In genomic region chr2:31246251-31246971, GRCm38 (mm10) we compare ENCODE assay signal across 7 mouse cellular contexts. TPM values are rescaled to one million over a fixed set of nuclear protein-coding genes. Genes with fewer than 3 reads are reported as not detected.
DNase-seq lines count a peak whose midpoint lies in the region; ATAC-seq lines count a peak whose summit lies in the region.

No protein-coding gene starts in this region.

- no peak for DNase-seq in lung, postnatal 36 days
- DNase-seq in forebrain, embryonic 10.5 days (ENCODE audit: extremely low spot score, low spot score) = peak; percentile 59
- DNase-seq in naive thymus-derived CD4-positive, alpha-beta T cell, adult 2 months (ENCODE audit: low read depth) = peak; percentile 41

- peak overlapping the region; percentile 98 for H3K4me2 ChIP-seq in lung, embryonic 15.5 days
- H3K4me2 ChIP-seq in intestine, embryonic 16.5 days (ENCODE audit: low read depth, low read length) = peak overlapping the region; percentile 98

- H3K9me3 ChIP-seq in lung, embryonic 15.5 days = no peaks in the 10 kb centered on the region
- H3K9me3 ChIP-seq in forebrain, embryonic 10.5 days = no peaks in the 10 kb centered on the region
- H3K9me3 ChIP-seq in intestine, embryonic 16.5 days (ENCODE audit: control insufficient read depth, low read length) = no peaks in the 10 kb centered on the region

- peak overlapping the region; percentile 67 for H3K9ac ChIP-seq in lung, embryonic 15.5 days
- peak overlapping the region; percentile 82 for H3K9ac ChIP-seq in intestine, embryonic 16.5 days (ENCODE audit: low read depth, low read length)

- 1% methylated on average over 40 of the region's 41 CpGs for WGBS in lung, embryonic 15.5 days
- 1% methylated on average over 38 of the region's 41 CpGs for WGBS in forebrain, embryonic 10.5 days
- 1% methylated on average over 34 of the region's 41 CpGs for WGBS in intestine, embryonic 16.5 days

- peak; percentile 9; the same call in 1 of the 2 replicates for ATAC-seq in lung, embryonic 15.5 days (ENCODE audit: borderline replicate concordance, extremely low read depth, low FRiP score, low TSS enrichment)
- peak; percentile 45 for ATAC-seq in intestine, embryonic 16.5 days
- ATAC-seq in monocyte, adult 5-6 weeks (replicated peaks; ENCODE audit: insufficient number of reproducible peaks, low FRiP score, low TSS enrichment, poor library complexity, severe bottlenecking) = no peak; the same call in 1 of the 2 replicates

- no peak overlapping the region for H3K27ac ChIP-seq in lung, embryonic 15.5 days
- H3K27ac ChIP-seq in brown adipose tissue, adult 24 weeks (replicated peaks; ENCODE audit: low read depth, low read length) = no peak overlapping the region
- peak overlapping the region; percentile 95 for H3K27ac ChIP-seq in forebrain, embryonic 10.5 days
- peak overlapping the region; percentile 18; the same call in 1 of the 2 replicates for H3K27ac ChIP-seq in intestine, embryonic 16.5 days (ENCODE audit: low read length)

- H3K4me3 ChIP-seq in lung, embryonic 15.5 days = peak overlapping the region; percentile 72
- H3K4me3 ChIP-seq in brown adipose tissue, adult 24 weeks (ENCODE audit: insufficient read depth, low read depth, low read length) = peak overlapping the region; percentile 57
- H3K4me3 ChIP-seq in forebrain, embryonic 10.5 days = peak overlapping the region; percentile 93
- H3K4me3 ChIP-seq in intestine, embryonic 16.5 days (ENCODE audit: low read length) = peak overlapping the region; percentile 80

- no peaks in the 10 kb centered on the region for H3K36me3 ChIP-seq in lung, embryonic 15.5 days
- H3K36me3 ChIP-seq in forebrain, embryonic 10.5 days (replicated peaks) = peaks cover 32% of the 10 kb centered on the region
- H3K36me3 ChIP-seq in intestine, embryonic 16.5 days (ENCODE audit: control insufficient read depth, insufficient read depth, low read length) = no peaks in the 10 kb centered on the region

- peaks cover 11% of the 10 kb centered on the region; the same call in 1 of the 2 replicates for H3K27me3 ChIP-seq in lung, embryonic 15.5 days
- peaks cover 57% of the 10 kb centered on the region for H3K27me3 ChIP-seq in forebrain, embryonic 10.5 days (ENCODE audit: poor library complexity, severe bottlenecking)
- no peaks in the 10 kb centered on the region; the same call in 1 of the 2 replicates for H3K27me3 ChIP-seq in intestine, embryonic 16.5 days (replicated peaks; ENCODE audit: control insufficient read depth, insufficient read depth, low read length)

- peaks cover 39% of the 10 kb centered on the region for H3K4me1 ChIP-seq in lung, embryonic 15.5 days
- H3K4me1 ChIP-seq in brown adipose tissue, adult 24 weeks (ENCODE audit: control insufficient read depth, insufficient read depth, insufficient read length, low read length) = no peaks in the 10 kb centered on the region
- peaks cover 74% of the 10 kb centered on the region for H3K4me1 ChIP-seq in forebrain, embryonic 10.5 days
- H3K4me1 ChIP-seq in intestine, embryonic 16.5 days (ENCODE audit: control insufficient read depth, insufficient read depth, low read length) = peaks cover 33% of the 10 kb centered on the region

RNA-seq across cellular contexts. Expression of gene Ncs1, which starts 0.8 kb away (rescaled TPM):
- polyA plus RNA-seq in lung, embryonic 15.5 days (2015; fragmentation: Nextera tagmentation; extraction: Ambion mirVana) = 17.1 and 17.4 TPM in 2 replicates
- polyA plus RNA-seq in brown adipose tissue, adult 24 weeks (2012; ENCODE audit: insufficient read depth, insufficient read length, missing spikeins) = 0.25 and 0.67 TPM in 2 replicates
- polyA plus RNA-seq in forebrain, embryonic 10.5 days (2016; fragmentation: Nextera tagmentation; extraction: Ambion mirVana) = 43.3 and 47.8 TPM in 2 replicates
- 18.3 and 18.7 TPM in 2 replicates for polyA plus RNA-seq in intestine, embryonic 16.5 days (2015; fragmentation: Nextera tagmentation; extraction: Ambion mirVana)
- not detected in 3 replicates for total RNA-seq in monocyte, adult 5-6 weeks (2017)

Comparison
In these comparisons a context has a peak if more than half of its experiments do, and no peak if none do; other contexts are left out.
1. H3K27ac ChIP-seq: peak in forebrain, embryonic 10.5 days (single experiment) and intestine, embryonic 16.5 days (single experiment); none in lung, embryonic 15.5 days (single experiment) and brown adipose tissue, adult 24 weeks (single experiment).
2. RNA of gene Ncs1, which starts 0.8 kb away (polyA plus RNA-seq): 43.3 to 47.8 TPM in forebrain, embryonic 10.5 days, 18.3 to 18.7 TPM in intestine, embryonic 16.5 days and 17.1 to 17.4 TPM in lung, embryonic 15.5 days; 0.25 to 0.67 TPM in brown adipose tissue, adult 24 weeks; every median in the first group is over 10 times any median in the second.
3. Peak in every context shown above with its lines, with median percentiles within 50 percentile points of each other: H3K4me3 ChIP-seq.